Mouse (Mus musculus) hindbrain, embryonic 14.5 days (tissue): ENCODE measurements around the gene Bcat1. TPM values are rescaled to one million over a fixed set of nuclear protein-coding genes. Genes with fewer than 3 reads are reported as not detected.

Experiments
- ATAC-seq: fragments of 200-750 bp; cut with Nextera tagmentation; 2 replicates; pipeline ENCODE4 v1.8.0; 2017; ENCODE audit warnings: moderate number of reproducible peaks, mild to moderate bottlenecking, moderate TSS enrichment, moderate library complexity; ENCODE audit not compliant: low FRiP score
- DNase-seq: peaks from one replicate; pipeline ENCODE4 v3.0.0-alpha.2; 2015; ENCODE audit warnings: low spot score
- H3K27ac ChIP-seq: fragments of 300-500 bp; sonication (generic); 2 replicates; pipeline ENCODE4 v1.5.1; 2014; ENCODE audit warnings: mild to moderate bottlenecking, moderate library complexity
- H3K27me3 ChIP-seq: fragments of 300-500 bp; sonication (generic); 2 replicates; pipeline ENCODE4 v1.6.1; 2014; ENCODE audit warnings: mild to moderate bottlenecking, low read length, mixed read lengths; ENCODE audit not compliant: control insufficient read depth, insufficient read depth
- H3K36me3 ChIP-seq: fragments of 300-500 bp; sonication (generic); replicated peaks from 2 replicates; pipeline ENCODE4 v1.6.1; 2014; ENCODE audit not compliant: control insufficient read depth, insufficient read depth
- H3K4me1 ChIP-seq: fragments of 300-500 bp; sonication (generic); replicated peaks from 2 replicates; pipeline ENCODE4 v1.6.1; 2014; ENCODE audit warnings: antibody characterized with exemption, low read length, mixed read lengths; ENCODE audit not compliant: control insufficient read depth, insufficient read depth
- H3K4me2 ChIP-seq: fragments of 300-500 bp; sonication (generic); replicated peaks from 2 replicates; pipeline ENCODE4 v1.6.1; 2014; ENCODE audit warnings: mild to moderate bottlenecking, moderate library complexity
- H3K4me3 ChIP-seq: fragments of 300-500 bp; sonication (generic); replicated peaks from 2 replicates; pipeline ENCODE4 v1.5.1; 2014; ENCODE audit warnings: mild to moderate bottlenecking, low read length
- H3K9ac ChIP-seq: fragments of 300-500 bp; sonication (generic); 2 replicates; pipeline ENCODE4 v1.6.1; 2014
- H3K9me3 ChIP-seq: fragments of 300-500 bp; sonication (generic); 2 replicates; pipeline ENCODE4 v1.6.1; 2016; ENCODE audit warnings: low read length; ENCODE audit not compliant: control insufficient read depth
- WGBS: fragments of 180-500 bp; shearing (Covaris S2); extraction: QIAGEN DNeasy Blood & Tissue Kit; methylation state at CpG from one replicate; pipeline ENCODE4 v1.1.7; 2014; 5-methylcytosine and 5-hydroxymethylcytosine counted together
- polyA plus RNA-seq: library from polyadenylated mRNA; unstranded; fragments of >200 nt; fragmentation: Nextera tagmentation; extraction: Ambion mirVana; gene quantifications from 2 replicates; pipeline ENCODE4 v1.2.1, GENCODE M21; 2014

The Bcat1 gene
- polyA plus RNA-seq, 1 experiment from 2014 or later = 101 TPM

DNA sequence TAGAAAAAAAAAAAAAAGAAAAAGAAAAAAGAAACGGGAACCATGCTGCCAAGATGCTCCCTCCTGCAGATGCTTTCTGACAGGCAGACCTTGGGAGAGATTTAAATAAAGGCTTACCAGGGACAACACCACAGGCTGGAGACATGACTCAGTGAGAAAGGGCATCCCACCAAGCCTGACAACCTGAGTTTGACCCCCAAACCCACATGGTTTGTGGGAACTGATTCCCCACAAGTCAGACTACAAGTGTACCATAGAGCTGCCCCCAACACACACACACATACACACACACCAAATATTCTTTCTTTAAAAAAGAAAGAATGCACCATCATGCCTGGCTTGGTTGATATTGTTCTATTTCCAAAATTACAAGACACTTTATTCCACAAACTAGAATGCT is 11.9 kb downstream of the Bcat1 start:
- no peaks in the 10 kb centered on the region for H3K9me3 ChIP-seq
- no peaks in the 10 kb centered on the region for H3K4me1 ChIP-seq
- no peak overlapping the region for H3K4me2 ChIP-seq
- ATAC-seq (no peak), DNase-seq (no peak)
- H3K9ac ChIP-seq = no peak overlapping the region
- H3K36me3 ChIP-seq = no peaks in the 10 kb centered on the region
- H3K27me3 ChIP-seq = no peaks in the 10 kb centered on the region
- no peak overlapping the region for H3K4me3 ChIP-seq
- 59% methylated on average over 1 of the region's 1 CpGs for WGBS
- H3K27ac ChIP-seq = no peak overlapping the region

DNA sequence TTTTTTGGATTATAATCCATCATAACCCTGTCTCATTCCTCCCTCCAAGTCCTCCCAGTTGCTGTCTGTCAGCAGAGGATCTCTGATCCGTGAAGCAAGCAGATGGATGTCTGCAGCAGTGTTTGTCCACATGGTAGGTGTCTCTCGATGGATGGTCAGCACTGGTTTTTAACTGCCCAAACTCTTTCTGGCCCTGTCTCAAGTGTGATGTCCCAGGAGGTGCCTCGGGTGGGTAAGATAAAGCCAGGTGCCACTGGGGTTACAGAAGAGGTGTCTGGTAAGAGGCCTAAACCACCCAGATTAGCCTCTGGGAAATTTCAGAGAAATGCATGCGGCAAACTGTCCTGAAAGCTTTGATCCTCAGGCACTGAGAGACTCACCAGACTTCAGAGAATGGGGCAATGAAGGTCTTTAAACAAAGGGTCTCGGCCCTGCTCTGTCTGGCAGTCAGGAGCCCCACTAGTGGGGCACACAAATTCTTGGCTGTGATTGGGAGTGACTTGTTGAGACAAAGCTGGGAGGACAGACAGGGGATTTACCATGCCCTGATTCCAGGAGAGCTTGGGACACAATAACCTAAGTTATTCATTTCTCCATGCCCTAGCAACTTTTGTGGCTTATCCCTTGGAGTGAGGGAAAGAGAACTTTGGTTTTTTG is 12.6 kb downstream of the Bcat1 start:
- ATAC-seq (no peak), DNase-seq (no peak)
- 59% methylated on average over 5 of the region's 5 CpGs for WGBS
- Histone ChIP-seq H3K4me1 (no peaks in the 10 kb centered on the region), H3K4me3 (no peak overlapping the region), H3K4me2 (no peak overlapping the region), H3K9ac (no peak overlapping the region), H3K27me3 (no peaks in the 10 kb centered on the region), H3K9me3 (no peaks in the 10 kb centered on the region), H3K27ac (no peak overlapping the region), H3K36me3 (no peaks in the 10 kb centered on the region)

DNA sequence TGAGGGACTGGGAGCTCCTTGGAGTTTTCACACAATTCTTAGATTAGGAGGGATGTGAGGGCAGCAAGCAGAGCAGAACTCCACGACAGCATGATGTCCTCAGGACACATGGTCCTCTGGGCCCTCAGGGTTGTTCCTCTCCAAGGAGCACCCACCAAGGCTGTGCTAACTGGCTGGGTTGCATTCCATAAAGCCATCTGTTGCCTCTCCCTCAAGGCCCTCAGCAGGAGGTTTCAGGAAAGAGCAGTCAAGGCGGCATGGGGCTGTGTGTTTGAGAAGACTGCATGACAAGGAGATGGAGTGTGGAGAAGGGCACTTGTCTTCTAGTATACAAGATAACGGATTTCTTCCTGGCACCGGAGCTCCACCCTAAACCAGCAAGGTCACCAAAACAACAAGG is 13.2 kb downstream of the Bcat1 start:
- ATAC-seq (no peak), DNase-seq (no peak)
- Histone ChIP-seq H3K36me3 (no peaks in the 10 kb centered on the region), H3K4me2 (no peak overlapping the region), H3K4me3 (no peak overlapping the region), H3K4me1 (no peaks in the 10 kb centered on the region), H3K27me3 (no peaks in the 10 kb centered on the region), H3K9ac (no peak overlapping the region), H3K9me3 (no peaks in the 10 kb centered on the region), H3K27ac (no peak overlapping the region)
- 74% methylated on average over 4 of the region's 4 CpGs for WGBS

DNA sequence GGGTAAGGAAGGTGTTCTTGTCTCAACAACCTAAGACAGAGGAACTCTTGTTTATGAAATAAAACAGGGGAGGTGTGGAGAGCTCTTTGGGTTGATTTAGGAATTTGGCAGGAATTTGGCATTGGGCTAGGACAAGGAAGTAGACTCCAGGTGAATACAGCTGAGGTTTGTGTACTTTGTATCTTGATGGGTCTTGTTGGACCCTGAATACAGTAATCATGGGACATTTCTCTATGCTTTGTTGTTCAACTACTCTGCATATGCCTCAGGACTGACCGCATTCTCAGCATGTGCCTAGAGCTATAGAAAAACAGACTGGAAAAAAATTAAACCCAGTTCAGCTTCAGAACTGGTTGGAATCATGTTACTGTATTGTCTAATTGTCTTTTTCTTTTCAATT is 14.6 kb downstream of the Bcat1 start:
- Histone ChIP-seq H3K4me1 (no peaks in the 10 kb centered on the region), H3K9me3 (no peaks in the 10 kb centered on the region), H3K4me3 (no peak overlapping the region), H3K9ac (no peak overlapping the region), H3K27me3 (no peaks in the 10 kb centered on the region), H3K4me2 (no peak overlapping the region), H3K27ac (no peak overlapping the region), H3K36me3 (no peaks in the 10 kb centered on the region)
- WGBS = 96% methylated on average over 1 of the region's 1 CpGs
- ATAC-seq (no peak), DNase-seq (no peak)

GRCm38 (mm10) chr6:145056102-145056501 is 19.9 kb downstream of the Bcat1 start:
- H3K4me3 ChIP-seq = no peak overlapping the region
- H3K9me3 ChIP-seq = no peaks in the 10 kb centered on the region
- no peak overlapping the region for H3K4me2 ChIP-seq
- 67% methylated on average over 4 of the region's 4 CpGs for WGBS
- H3K4me1 ChIP-seq = no peaks in the 10 kb centered on the region
- H3K27ac ChIP-seq = no peak overlapping the region
- no peak overlapping the region for H3K9ac ChIP-seq
- DNase-seq (no peak), ATAC-seq (no peak)
- H3K27me3 ChIP-seq = no peaks in the 10 kb centered on the region
- H3K36me3 ChIP-seq = no peaks in the 10 kb centered on the region

GRCm38 (mm10) chr6:145055277-145055858 is 20.6 kb downstream of the Bcat1 start:
- Histone ChIP-seq H3K9ac (no peak overlapping the region), H3K27ac (no peak overlapping the region), H3K4me3 (no peak overlapping the region), H3K9me3 (no peaks in the 10 kb centered on the region), H3K27me3 (no peaks in the 10 kb centered on the region), H3K4me2 (no peak overlapping the region), H3K36me3 (no peaks in the 10 kb centered on the region), H3K4me1 (no peaks in the 10 kb centered on the region)
- no peak for DNase-seq
- WGBS = 62% methylated on average over 6 of the region's 6 CpGs
- no peak for ATAC-seq

DNA sequence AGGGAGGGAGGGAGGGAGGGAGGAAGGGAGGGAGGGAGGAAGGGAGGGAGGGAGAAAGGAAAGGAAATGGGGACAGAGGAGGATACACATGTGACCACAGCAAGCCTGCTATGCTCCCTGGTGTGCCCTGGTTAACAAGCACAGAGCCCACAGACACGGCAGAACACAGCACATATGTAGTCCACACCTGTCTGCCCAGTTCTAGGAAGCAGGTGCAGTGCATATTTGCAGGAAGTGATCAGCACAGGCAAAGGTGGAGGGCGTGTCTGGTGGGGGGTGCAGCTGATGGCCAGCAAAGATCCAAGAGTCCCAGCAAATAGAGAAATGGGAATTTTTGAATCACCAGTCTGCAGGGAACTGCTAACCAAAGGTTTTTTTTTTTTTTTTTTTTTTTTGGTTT is 23.3 kb downstream of the Bcat1 start:
- DNase-seq (no peak), ATAC-seq (no peak)
- no peaks in the 10 kb centered on the region for H3K4me1 ChIP-seq
- H3K27me3 ChIP-seq = no peaks in the 10 kb centered on the region
- H3K9me3 ChIP-seq = no peaks in the 10 kb centered on the region
- no peak overlapping the region for H3K9ac ChIP-seq
- 64% methylated on average over 2 of the region's 2 CpGs for WGBS
- no peak overlapping the region for H3K4me2 ChIP-seq
- no peaks in the 10 kb centered on the region for H3K36me3 ChIP-seq
- H3K27ac ChIP-seq = no peak overlapping the region
- no peak overlapping the region for H3K4me3 ChIP-seq

- H3K27ac ChIP-seq = no peak overlapping the region
- DNase-seq = no peak
These were observed 25.1 kb downstream of the Bcat1 start for GRCm38 (mm10) chr6:145050899-145051298.

DNA sequence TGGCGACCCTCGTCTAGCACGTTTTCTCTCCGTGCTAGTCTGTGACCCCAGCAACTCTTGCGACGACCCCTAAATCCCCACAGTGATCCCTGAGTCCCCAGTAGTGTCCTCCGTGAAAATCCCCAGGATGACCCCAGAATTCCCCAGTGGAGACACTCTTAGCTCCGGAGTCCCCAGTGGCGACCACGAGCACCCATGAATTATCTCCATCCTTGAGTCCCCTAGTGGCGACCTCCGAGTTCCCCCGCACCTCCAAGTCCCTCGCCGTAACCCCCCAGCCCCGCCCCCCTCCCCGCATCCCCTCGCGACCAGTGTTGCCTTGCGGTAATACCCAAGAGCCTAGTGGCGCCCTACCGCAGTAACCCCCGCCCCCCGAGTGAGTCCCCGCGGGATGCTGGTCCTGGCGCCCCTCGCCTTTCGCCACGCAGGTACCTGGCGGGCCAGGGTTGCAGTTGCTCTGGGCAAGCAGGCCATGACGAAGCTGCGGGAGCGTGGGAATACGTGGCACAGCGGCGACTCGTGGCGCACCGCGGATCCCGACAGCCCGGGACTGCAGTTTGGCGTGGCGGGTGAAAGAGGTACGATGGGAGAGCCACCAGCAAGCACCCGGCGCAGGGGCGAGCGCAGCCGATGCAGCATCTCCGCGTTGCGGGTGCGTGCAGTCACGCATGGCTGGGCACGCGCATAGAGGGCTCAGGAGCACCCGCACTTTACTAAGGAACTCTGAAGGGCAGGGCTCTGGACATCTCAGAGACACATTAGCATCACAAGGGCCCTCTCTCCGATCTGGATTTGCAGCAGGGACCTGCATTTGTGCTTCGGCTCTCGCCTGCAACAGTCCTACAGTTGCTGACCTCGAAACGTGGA is 27.6 kb downstream of the Bcat1 start:
- Histone ChIP-seq H3K9ac (peak overlapping the region; percentile 84), H3K27me3 (no peaks in the 10 kb centered on the region), H3K4me3 (peak overlapping the region; percentile 65), H3K27ac (peak overlapping the region; percentile 86), H3K36me3 (no peaks in the 10 kb centered on the region), H3K4me2 (peak overlapping the region; percentile 95), H3K4me1 (peaks cover 16% of the 10 kb centered on the region), H3K9me3 (no peaks in the 10 kb centered on the region)
- DNase-seq (peak; percentile 52), ATAC-seq (peak; percentile 49)
- WGBS = under 1% methylated on average over 64 of the region's 64 CpGs

More at GRCm38 (mm10) chr6:145050899-145051298, 25.1 kb downstream of the Bcat1 start:
- H3K4me3 ChIP-seq = no peak overlapping the region
- no peak overlapping the region for H3K9ac ChIP-seq
- peaks cover 4% of the 10 kb centered on the region for H3K4me1 ChIP-seq
- no peaks in the 10 kb centered on the region for H3K27me3 ChIP-seq
- ATAC-seq = no peak
- 28% methylated on average over 3 of the region's 3 CpGs for WGBS
- no peaks in the 10 kb centered on the region for H3K36me3 ChIP-seq
- no peak overlapping the region for H3K4me2 ChIP-seq
- no peaks in the 10 kb centered on the region for H3K9me3 ChIP-seq
